Mouse (Mus musculus): ENCODE data around the gene 1700037C18Rik.
"Not testable (repeated sequence)": the region's sequence is repeated elsewhere in the genome, so short reads cannot be mapped to it uniquely, and the experiment has no call there.

The 1700037C18Rik gene

GRCm38 (mm10) chr16:3895173-3895792 lies 13.2 kb downstream of the 1700037C18Rik start:
- H3K27me3 ChIP-seq (ENCODE audit: control insufficient read depth, insufficient read depth, low read length, poor library complexity, severe bottlenecking): no peaks in the 10 kb centered on the region
- peaks cover 2% of the 10 kb centered on the region; the same call in 1 of the 2 replicates for H3K36me3 ChIP-seq (ENCODE audit: control insufficient read depth, insufficient read depth, low read length, poor library complexity, severe bottlenecking)
- DNase-seq (ENCODE audit: low read depth, low spot score): peak; percentile 79

- Histone ChIP-seq H3K27me3 (ENCODE audit: control insufficient read depth, insufficient read depth, low read length, poor library complexity, severe bottlenecking) (no peaks in the 10 kb centered on the region), H3K36me3 (ENCODE audit: control insufficient read depth, insufficient read depth, low read length, poor library complexity, severe bottlenecking) (peaks cover 2% of the 10 kb centered on the region; the same call in 1 of the 2 replicates)
- DNase-seq (ENCODE audit: low read depth, low spot score): no peak
Observed at GRCm38 (mm10) chr16:3893739-3894138, 14.8 kb downstream of the 1700037C18Rik start.

GRCm38 (mm10) chr16:3891621-3892295 lies 16.7 kb downstream of the 1700037C18Rik start:
- no peak for DNase-seq (ENCODE audit: low read depth, low spot score)
- Histone ChIP-seq H3K27me3 (ENCODE audit: control insufficient read depth, insufficient read depth, low read length, poor library complexity, severe bottlenecking) (no peaks in the 10 kb centered on the region), H3K36me3 (ENCODE audit: control insufficient read depth, insufficient read depth, low read length, poor library complexity, severe bottlenecking) (no peaks in the 10 kb centered on the region; the same call in 1 of the 2 replicates)

GRCm38 (mm10) chr16:3885065-3885670 lies 23.3 kb downstream of the 1700037C18Rik start:
- peak; percentile 13 for DNase-seq (ENCODE audit: low read depth, low spot score)
- H3K27me3 ChIP-seq (ENCODE audit: control insufficient read depth, insufficient read depth, low read length, poor library complexity, severe bottlenecking): no peaks in the 10 kb centered on the region
- H3K36me3 ChIP-seq (ENCODE audit: control insufficient read depth, insufficient read depth, low read length, poor library complexity, severe bottlenecking): no peaks in the 10 kb centered on the region

GRCm38 (mm10) chr16:3884201-3885064 lies 24.1 kb downstream of the 1700037C18Rik start, which contains the start of the genes Zfp597 and Gm20695:
TSS of gene Zfp597 (minus strand) at chr16:3884561.
TSS of gene Gm20695 (plus strand) at chr16:3884648.
- DNase-seq (ENCODE audit: low read depth, low spot score): peak; percentile 94
- Histone ChIP-seq H3K36me3 (ENCODE audit: control insufficient read depth, insufficient read depth, low read length, poor library complexity, severe bottlenecking) (no peaks in the 10 kb centered on the region), H3K27me3 (ENCODE audit: control insufficient read depth, insufficient read depth, low read length, poor library complexity, severe bottlenecking) (no peaks in the 10 kb centered on the region)

GRCm38 (mm10) chr16:3876346-3876745 lies 32.1 kb downstream of the 1700037C18Rik start:
- no peaks in the 10 kb centered on the region; the same call in 1 of the 2 replicates for H3K36me3 ChIP-seq (ENCODE audit: control insufficient read depth, insufficient read depth, low read length, poor library complexity, severe bottlenecking)
- H3K27me3 ChIP-seq (ENCODE audit: control insufficient read depth, insufficient read depth, low read length, poor library complexity, severe bottlenecking): no peaks in the 10 kb centered on the region
- DNase-seq (ENCODE audit: low read depth, low spot score): no peak

- H3K36me3 ChIP-seq (ENCODE audit: control insufficient read depth, insufficient read depth, low read length, poor library complexity, severe bottlenecking): peaks cover 5% of the 10 kb centered on the region
- DNase-seq (ENCODE audit: low read depth, low spot score): peak; percentile 86
- no peaks in the 10 kb centered on the region for H3K27me3 ChIP-seq (ENCODE audit: control insufficient read depth, insufficient read depth, low read length, poor library complexity, severe bottlenecking)
Observed at GRCm38 (mm10) chr16:3872216-3873047, 36.1 kb downstream of the 1700037C18Rik start, which contains the start of gene Naa60. TSS of gene Naa60 (plus strand) at chr16:3872375.

- peaks cover 8% of the 10 kb centered on the region for H3K36me3 ChIP-seq (ENCODE audit: control insufficient read depth, insufficient read depth, low read length, poor library complexity, severe bottlenecking)
- no peak for DNase-seq (ENCODE audit: low read depth, low spot score)
- no peaks in the 10 kb centered on the region for H3K27me3 ChIP-seq (ENCODE audit: control insufficient read depth, insufficient read depth, low read length, poor library complexity, severe bottlenecking)
Observed at GRCm38 (mm10) chr16:3871815-3872214, 36.7 kb downstream of the 1700037C18Rik start.

- Histone ChIP-seq H3K27me3 (ENCODE audit: control insufficient read depth, insufficient read depth, low read length, poor library complexity, severe bottlenecking) (no peaks in the 10 kb centered on the region), H3K36me3 (ENCODE audit: control insufficient read depth, insufficient read depth, low read length, poor library complexity, severe bottlenecking) (peaks cover 2% of the 10 kb centered on the region; the same call in 1 of the 2 replicates)
- DNase-seq (ENCODE audit: low read depth, low spot score): no peak
Observed at GRCm38 (mm10) chr16:3859254-3859653, 49.2 kb downstream of the 1700037C18Rik start.

GRCm38 (mm10) chr16:3855776-3856175 lies 52.7 kb downstream of the 1700037C18Rik start:
- Histone ChIP-seq H3K27me3 (ENCODE audit: control insufficient read depth, insufficient read depth, low read length, poor library complexity, severe bottlenecking) (no peaks in the 10 kb centered on the region), H3K36me3 (ENCODE audit: control insufficient read depth, insufficient read depth, low read length, poor library complexity, severe bottlenecking) (no peaks in the 10 kb centered on the region)
- no peak for DNase-seq (ENCODE audit: low read depth, low spot score)

- no peaks in the 10 kb centered on the region for H3K27me3 ChIP-seq (ENCODE audit: control insufficient read depth, insufficient read depth, low read length, poor library complexity, severe bottlenecking)
- no peaks in the 10 kb centered on the region for H3K36me3 ChIP-seq (ENCODE audit: control insufficient read depth, insufficient read depth, low read length, poor library complexity, severe bottlenecking)
- DNase-seq (ENCODE audit: low read depth, low spot score): no peak
Observed at GRCm38 (mm10) chr16:3854437-3855182, 53.9 kb downstream of the 1700037C18Rik start.

- no peaks in the 10 kb centered on the region for H3K36me3 ChIP-seq (ENCODE audit: control insufficient read depth, insufficient read depth, low read length, poor library complexity, severe bottlenecking)
- no peak for DNase-seq (ENCODE audit: low read depth, low spot score)
- no peaks in the 10 kb centered on the region for H3K27me3 ChIP-seq (ENCODE audit: control insufficient read depth, insufficient read depth, low read length, poor library complexity, severe bottlenecking)
Observed at GRCm38 (mm10) chr16:3852586-3852985, 55.9 kb downstream of the 1700037C18Rik start.

GRCm38 (mm10) chr16:3851301-3851700 lies 57.2 kb downstream of the 1700037C18Rik start:
- not testable (repeated sequence) for H3K36me3 ChIP-seq (ENCODE audit: control insufficient read depth, insufficient read depth, low read length, poor library complexity, severe bottlenecking); DNase-seq (ENCODE audit: low read depth, low spot score); H3K27me3 ChIP-seq (ENCODE audit: control insufficient read depth, insufficient read depth, low read length, poor library complexity, severe bottlenecking)
